Mouse (Mus musculus) forebrain, embryonic 14.5 days (tissue): ENCODE results near the gene Men1. TPM values are rescaled to one million over a fixed set of nuclear protein-coding genes. Genes with fewer than 3 reads are reported as not detected.

Experiments used
- ATAC-seq: fragments of 200-750 bp; cut with Nextera tagmentation; 2 replicates; pipeline ENCODE4 v1.8.0; 2017; ENCODE audit warnings: mild to moderate bottlenecking, moderate library complexity
- DNase-seq: peaks from one replicate; pipeline ENCODE4 v3.0.0-alpha.2; 2015; ENCODE audit warnings: low spot score
- H3K27ac ChIP-seq: fragments of 300-500 bp; sonication (generic); 2 replicates; pipeline ENCODE4 v1.5.1; 2014; ENCODE audit warnings: low read depth, mild to moderate bottlenecking, control low read depth, low read length, moderate library complexity
- H3K27me3 ChIP-seq: fragments of 300-500 bp; sonication (generic); replicated peaks from 2 replicates; pipeline ENCODE4 v1.6.1; 2014; ENCODE audit warnings: low read length, control low read depth, mixed read lengths; ENCODE audit not compliant: control insufficient read depth, insufficient read depth
- H3K36me3 ChIP-seq: fragments of 300-500 bp; sonication (generic); 2 replicates; pipeline ENCODE4 v1.6.1; 2014; ENCODE audit warnings: low read length, control low read depth; ENCODE audit not compliant: control insufficient read depth, insufficient read depth
- H3K4me1 ChIP-seq: fragments of 300-500 bp; sonication (generic); 2 replicates; pipeline ENCODE4 v1.6.1; 2014; ENCODE audit warnings: antibody characterized with exemption, low read length, control low read depth; ENCODE audit not compliant: control insufficient read depth, insufficient read depth
- H3K4me2 ChIP-seq: fragments of 300-500 bp; sonication (generic); 2 replicates; pipeline ENCODE4 v1.6.1; 2014; ENCODE audit warnings: mild to moderate bottlenecking, control low read depth, low read length
- H3K4me3 ChIP-seq: fragments of 300-500 bp; sonication (generic); 2 replicates; pipeline ENCODE4 v1.5.1; 2014; ENCODE audit warnings: low read depth, low read length, control low read depth
- H3K9ac ChIP-seq: fragments of 300-500 bp; sonication (generic); 2 replicates; pipeline ENCODE4 v1.6.1; 2014; ENCODE audit warnings: mild to moderate bottlenecking, low read length, control low read depth, moderate library complexity
- H3K9me3 ChIP-seq: fragments of 300-500 bp; sonication (generic); replicated peaks from 2 replicates; pipeline ENCODE4 v1.6.1; 2016; ENCODE audit warnings: low read length, control low read depth, mixed read lengths; ENCODE audit not compliant: control insufficient read depth
- WGBS: fragments of 180-500 bp; shearing (Covaris S2); extraction: QIAGEN DNeasy Blood & Tissue Kit; methylation state at CpG from one replicate; pipeline ENCODE4 v1.1.7; 2014; 5-methylcytosine and 5-hydroxymethylcytosine counted together
- polyA plus RNA-seq: library from polyadenylated mRNA; unstranded; fragments of >200 nt; fragmentation: Nextera tagmentation; extraction: Ambion mirVana; gene quantifications from 2 replicates; pipeline ENCODE4 v1.2.1, GENCODE M21; 2014

Men1 gene
- polyA plus RNA-seq, 1 experiment from 2014 or later: 47.7 TPM

GRCm38 (mm10) chr19:6339890-6340504, 5.2 kb downstream of the Men1 start:
- ATAC-seq (no peak), DNase-seq (no peak)
- peaks cover 58% of the 10 kb centered on the region for H3K36me3 ChIP-seq
- no peaks in the 10 kb centered on the region for H3K27me3 ChIP-seq
- WGBS: 69% methylated on average over 15 of the region's 15 CpGs
- H3K4me3 ChIP-seq: no peak overlapping the region
- no peak overlapping the region for H3K27ac ChIP-seq
- no peak overlapping the region for H3K9ac ChIP-seq
- peaks cover 19% of the 10 kb centered on the region for H3K4me1 ChIP-seq
- H3K9me3 ChIP-seq: no peaks in the 10 kb centered on the region
- H3K4me2 ChIP-seq: no peak overlapping the region; the same call in 1 of the 2 replicates

- peak; percentile 68 for DNase-seq
- H3K9me3 ChIP-seq: no peaks in the 10 kb centered on the region
- H3K36me3 ChIP-seq: peaks cover 66% of the 10 kb centered on the region
- ATAC-seq: peak; percentile 76
- peak within 1 kb of the TSS; percentile 67 for H3K9ac ChIP-seq
- WGBS: 7% methylated on average over 60 of the region's 72 CpGs
- no peaks in the 10 kb centered on the region for H3K27me3 ChIP-seq
- H3K4me1 ChIP-seq: peaks cover 17% of the 10 kb centered on the region
- 0 out of 2 replicates have a peak within 1 kb of the TSS, but pooled peaks have one; percentile 14 for H3K27ac ChIP-seq
- H3K4me2 ChIP-seq: peak within 1 kb of the TSS; percentile 85
- H3K4me3 ChIP-seq: peak within 1 kb of the TSS; percentile 51
These were observed 6.0 kb downstream of the Men1 start, which contains the start of gene Map4k2 for GRCm38 (mm10) chr19:6340524-6341452. TSS of gene Map4k2 (plus strand) at chr19:6341135.

- no peak for ATAC-seq
- 0 out of 2 replicates have a peak overlapping the region, but pooled peaks have one; percentile 14 for H3K27ac ChIP-seq
- DNase-seq: no peak
- H3K27me3 ChIP-seq: no peaks in the 10 kb centered on the region
- H3K4me2 ChIP-seq: peak overlapping the region; percentile 85
- H3K4me3 ChIP-seq: peak overlapping the region; percentile 51
- 18% methylated on average over 16 of the region's 23 CpGs for WGBS
- H3K9me3 ChIP-seq: no peaks in the 10 kb centered on the region
- H3K4me1 ChIP-seq: peaks cover 9% of the 10 kb centered on the region
- peaks cover 73% of the 10 kb centered on the region for H3K36me3 ChIP-seq
- peak overlapping the region; percentile 67 for H3K9ac ChIP-seq
These were observed 6.8 kb downstream of the Men1 start for GRCm38 (mm10) chr19:6341453-6342077.

GRCm38 (mm10) chr19:6342276-6342933, 7.6 kb downstream of the Men1 start:
- no peak overlapping the region for H3K4me3 ChIP-seq
- H3K4me2 ChIP-seq: no peak overlapping the region
- H3K27ac ChIP-seq: no peak overlapping the region

GRCm38 (mm10) chr19:6343066-6343925, 8.5 kb downstream of the Men1 start:
- H3K9ac ChIP-seq: no peak overlapping the region
- H3K27ac ChIP-seq: no peak overlapping the region
- no peak overlapping the region for H3K4me3 ChIP-seq
- no peaks in the 10 kb centered on the region for H3K9me3 ChIP-seq
- 88% methylated on average over 19 of the region's 19 CpGs for WGBS
- peaks cover 4% of the 10 kb centered on the region; the same call in 1 of the 2 replicates for H3K4me1 ChIP-seq
- H3K36me3 ChIP-seq: peaks cover 72% of the 10 kb centered on the region
- H3K4me2 ChIP-seq: no peak overlapping the region
- ATAC-seq (no peak), DNase-seq (no peak)
- no peaks in the 10 kb centered on the region for H3K27me3 ChIP-seq

More at GRCm38 (mm10) chr19:6342276-6342933, 7.6 kb downstream of the Men1 start:
- Histone ChIP-seq H3K9me3 (no peaks in the 10 kb centered on the region), H3K27me3 (no peaks in the 10 kb centered on the region), H3K4me1 (peaks cover 4% of the 10 kb centered on the region; the same call in 1 of the 2 replicates), H3K9ac (no peak overlapping the region), H3K36me3 (peaks cover 76% of the 10 kb centered on the region)
- no peak for DNase-seq
- WGBS: 83% methylated on average over 5 of the region's 5 CpGs
- no peak for ATAC-seq

GRCm38 (mm10) chr19:6343996-6344395, 9.2 kb downstream of the Men1 start:
- Histone ChIP-seq H3K27ac (no peak overlapping the region), H3K27me3 (no peaks in the 10 kb centered on the region), H3K36me3 (peaks cover 71% of the 10 kb centered on the region), H3K9ac (no peak overlapping the region), H3K4me3 (no peak overlapping the region), H3K4me2 (no peak overlapping the region), H3K9me3 (no peaks in the 10 kb centered on the region), H3K4me1 (peaks cover 4% of the 10 kb centered on the region; the same call in 1 of the 2 replicates)
- DNase-seq (no peak), ATAC-seq (no peak)
- WGBS: 91% methylated on average over 5 of the region's 5 CpGs

GRCm38 (mm10) chr19:6346023-6346422, 11.2 kb downstream of the Men1 start:
- no peak for DNase-seq
- H3K36me3 ChIP-seq: peaks cover 70% of the 10 kb centered on the region

More at GRCm38 (mm10) chr19:6346023-6346422, 11.2 kb downstream of the Men1 start:
- no peak overlapping the region for H3K4me3 ChIP-seq
- no peak for ATAC-seq
- H3K27me3 ChIP-seq: no peaks in the 10 kb centered on the region
- WGBS: 93% methylated on average over 5 of the region's 5 CpGs
- H3K4me2 ChIP-seq: no peak overlapping the region
- H3K27ac ChIP-seq: no peak overlapping the region
- no peak overlapping the region for H3K9ac ChIP-seq
- no peaks in the 10 kb centered on the region for H3K9me3 ChIP-seq
- H3K4me1 ChIP-seq: no peaks in the 10 kb centered on the region
